Mouse (Mus musculus) testis, adult 2 months (tissue): ENCODE results near the gene St7l.

Experiments
- CTCF ChIP-seq: fragments of 200-500 bp; IDR thresholded peaks from 2 replicates; pipeline ENCODE4 v1.5.1; 2012; ENCODE audit warnings: low read depth, mild to moderate bottlenecking, inconsistent platforms, low read length, moderate library complexity; ENCODE audit not compliant: control insufficient read depth, insufficient read depth, insufficient replicate concordance
- POLR2A ChIP-seq: fragments of 200-500 bp; IDR thresholded peaks from 2 replicates; pipeline ENCODE4 v1.6.1; 2012; ENCODE audit warnings: low read depth, mild to moderate bottlenecking, inconsistent platforms, low read length, moderate library complexity; ENCODE audit not compliant: control insufficient read depth

DNA sequence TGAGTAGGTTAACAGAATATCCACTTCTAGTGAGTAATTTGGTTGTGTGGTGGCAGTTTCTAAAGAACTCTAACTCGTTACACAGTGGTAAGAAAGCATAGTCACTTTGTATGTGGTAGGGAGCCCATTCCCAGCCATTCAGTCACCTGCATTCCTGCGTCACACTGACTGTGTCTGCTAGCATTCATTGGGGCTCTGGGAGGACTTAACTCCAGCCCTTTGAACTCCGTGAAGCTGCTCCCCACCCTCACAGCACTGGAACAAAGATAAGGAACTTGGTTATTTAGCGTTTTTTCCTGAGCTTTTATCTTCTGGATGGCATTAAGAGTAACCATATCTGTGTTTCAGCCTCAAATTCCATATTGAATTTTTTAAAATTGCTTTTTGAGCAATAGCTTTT, 74.5 kb downstream of the St7l start:
- TF ChIP-seq POLR2A = no peak
- TF ChIP-seq CTCF = no peak
